Mouse (Mus musculus) liver, embryonic 11.5 days (tissue): ENCODE results near the gene Cog5. TPM values are rescaled to one million over a fixed set of nuclear protein-coding genes. Genes with fewer than 3 reads are reported as not detected.

Experiments
- ATAC-seq: fragments of 200-750 bp; cut with Nextera tagmentation; replicated peaks from 2 replicates; pipeline ENCODE4 v1.8.0; 2017; ENCODE audit warnings: moderate number of reproducible peaks, mild to moderate bottlenecking, moderate TSS enrichment, moderate library complexity; ENCODE audit not compliant: low FRiP score
- DNase-seq: peaks from one replicate; pipeline ENCODE4 v3.0.0-alpha.2; 2017; ENCODE audit warnings: low spot score
- H3K27ac ChIP-seq: fragments of 300-500 bp; sonication (generic); 2 replicates; pipeline ENCODE4 v1.5.1; 2014; ENCODE audit warnings: mild to moderate bottlenecking, low read depth, low read length, control low read depth
- H3K27me3 ChIP-seq: fragments of 300-500 bp; sonication (generic); replicated peaks from 2 replicates; pipeline ENCODE4 v1.6.1; 2014; ENCODE audit warnings: low read length, mixed read lengths; ENCODE audit not compliant: control insufficient read depth, insufficient read depth
- H3K36me3 ChIP-seq: fragments of 300-500 bp; sonication (generic); 2 replicates; pipeline ENCODE4 v1.6.1; 2014; ENCODE audit warnings: mild to moderate bottlenecking, low read length, moderate library complexity, mixed read lengths; ENCODE audit not compliant: control insufficient read depth, insufficient read depth
- H3K4me1 ChIP-seq: fragments of 300-500 bp; sonication (generic); replicated peaks from 2 replicates; pipeline ENCODE4 v1.6.1; 2014; ENCODE audit warnings: low read length, mixed read lengths; ENCODE audit not compliant: control insufficient read depth, insufficient read depth
- H3K4me2 ChIP-seq: fragments of 300-500 bp; sonication (generic); 2 replicates; pipeline ENCODE4 v1.6.1; 2014; ENCODE audit warnings: mild to moderate bottlenecking, control low read depth, moderate library complexity
- H3K4me3 ChIP-seq: fragments of 300-500 bp; sonication (generic); 2 replicates; pipeline ENCODE4 v1.5.1; 2014; ENCODE audit warnings: low read depth, low read length, control low read depth
- H3K9ac ChIP-seq: fragments of 300-500 bp; sonication (generic); 2 replicates; pipeline ENCODE4 v1.6.1; 2014; ENCODE audit warnings: low read depth, low read length, control low read depth
- H3K9me3 ChIP-seq: fragments of 300-500 bp; sonication (generic); 2 replicates; pipeline ENCODE4 v1.6.1; 2016; ENCODE audit warnings: low read length, inconsistent platforms, mixed read lengths; ENCODE audit not compliant: control insufficient read depth
- WGBS: fragments of 180-500 bp; shearing (Covaris S2); extraction: QIAGEN DNeasy Blood & Tissue Kit; methylation state at CpG from one replicate; pipeline ENCODE4 v1.1.7; 2014; 5-methylcytosine and 5-hydroxymethylcytosine counted together
- polyA plus RNA-seq: library from polyadenylated mRNA; unstranded; fragments of >200 nt; fragmentation: Nextera tagmentation; extraction: Ambion mirVana; gene quantifications from 2 replicates; pipeline ENCODE4 v1.2.1, GENCODE M21; 2014

Gene Cog5
- polyA plus RNA-seq, 1 experiment from 2014 or later = 23.3 TPM

DNA sequence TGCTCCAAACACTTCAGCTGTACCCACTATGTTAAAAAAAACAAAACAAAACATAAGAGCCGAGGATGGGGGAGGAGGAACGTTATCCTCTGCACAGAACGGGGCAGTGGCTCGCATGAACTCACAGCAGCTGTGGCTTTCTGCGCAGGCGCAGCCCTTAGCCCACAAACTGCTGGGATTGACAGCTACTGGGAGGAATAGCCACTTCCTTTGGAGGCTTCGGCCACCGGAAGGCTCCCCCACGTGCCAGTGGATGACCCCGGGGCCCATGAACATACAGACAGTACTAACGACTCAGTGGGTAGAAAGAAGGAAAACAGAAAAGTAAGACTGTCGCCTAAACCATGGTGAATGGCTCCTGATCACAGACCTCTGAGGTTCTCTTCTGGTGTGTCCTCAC, 330.0 kb downstream of the Cog5 start:
- Histone ChIP-seq H3K36me3 (no peaks in the 10 kb centered on the region; the same call in 1 of the 2 replicates), H3K9me3 (no peaks in the 10 kb centered on the region), H3K27me3 (no peaks in the 10 kb centered on the region), H3K9ac (no peak overlapping the region), H3K4me2 (no peak overlapping the region; the same call in 1 of the 2 replicates), H3K4me1 (no peaks in the 10 kb centered on the region; the same call in none of the 2 replicates), H3K27ac (no peak overlapping the region), H3K4me3 (no peak overlapping the region)
- DNase-seq (peak; percentile 31), ATAC-seq (no peak)
- 49% methylated on average over 12 of the region's 12 CpGs for WGBS

DNA sequence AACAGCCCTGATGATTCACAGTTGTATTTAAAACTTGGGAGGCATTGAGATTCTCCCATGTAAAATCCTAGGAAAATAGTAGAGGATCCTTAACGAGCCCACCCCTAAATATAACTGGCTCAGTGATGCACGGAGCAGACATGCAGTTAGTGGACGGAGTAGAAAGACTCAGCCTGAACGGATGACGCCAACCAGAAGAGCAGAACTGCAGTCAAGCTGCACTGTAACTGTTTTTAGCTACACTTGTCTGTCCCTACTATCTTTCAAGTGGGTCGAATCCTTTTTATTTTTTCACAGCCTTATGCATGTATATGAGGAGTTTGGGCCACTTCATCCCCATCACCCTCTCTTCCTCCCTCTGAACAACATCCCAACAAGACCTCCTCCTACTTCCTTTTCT, 331.1 kb downstream of the Cog5 start:
- Histone ChIP-seq H3K4me2 (no peak overlapping the region), H3K9ac (no peak overlapping the region), H3K9me3 (no peaks in the 10 kb centered on the region), H3K4me3 (no peak overlapping the region), H3K4me1 (peaks cover 7% of the 10 kb centered on the region), H3K27ac (no peak overlapping the region), H3K27me3 (no peaks in the 10 kb centered on the region), H3K36me3 (no peaks in the 10 kb centered on the region; the same call in 1 of the 2 replicates)
- ATAC-seq (no peak), DNase-seq (peak; percentile 15)
- WGBS = 88% methylated on average over 6 of the region's 6 CpGs

DNA sequence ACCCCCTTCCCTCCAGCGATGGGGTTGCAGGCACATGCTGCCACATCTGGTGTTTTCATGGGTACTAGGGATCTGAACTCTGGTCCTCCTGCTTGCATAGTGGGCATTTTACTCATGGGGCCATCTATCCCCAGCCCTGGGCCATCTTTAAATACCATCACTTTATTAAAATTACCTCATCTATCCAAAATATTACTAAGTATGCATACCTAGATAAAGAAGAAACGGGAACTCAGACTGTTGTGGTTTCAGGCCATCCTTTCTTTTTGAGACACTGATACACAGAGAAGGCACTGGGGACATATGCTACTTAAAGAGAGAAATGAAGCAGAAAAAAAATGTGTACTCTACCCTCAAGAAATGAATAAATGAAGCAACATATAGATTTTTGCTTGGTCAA, 331.8 kb downstream of the Cog5 start:
- peaks cover 7% of the 10 kb centered on the region for H3K4me1 ChIP-seq
- DNase-seq = peak; percentile 20
- no peaks in the 10 kb centered on the region; the same call in 1 of the 2 replicates for H3K36me3 ChIP-seq
- no peaks in the 10 kb centered on the region for H3K27me3 ChIP-seq
- H3K27ac ChIP-seq = no peak overlapping the region
- no peaks in the 10 kb centered on the region for H3K9me3 ChIP-seq
- H3K4me2 ChIP-seq = no peak overlapping the region
- no peak for ATAC-seq
- 74% methylated on average over 2 of the region's 2 CpGs for WGBS
- H3K9ac ChIP-seq = no peak overlapping the region
- H3K4me3 ChIP-seq = no peak overlapping the region

Other genes starting within 250 kb of the Cog5 start
- 18.1 and 21.0 TPM in 2 replicates for gene Cbll1, start 155.3 kb upstream of the Cog5 start, polyA plus RNA-seq
- 0.08 TPM in 1 of 2 replicates, not detected in the other for gene Slc26a4, start 94.9 kb upstream of the Cog5 start, polyA plus RNA-seq
- 67.9 and 69.0 TPM in 2 replicates for gene Bcap29, start 20.2 kb upstream of the Cog5 start, polyA plus RNA-seq
- 11.5 and 13.1 TPM in 2 replicates for gene Dus4l, start within 50 bp of the Cog5 start, polyA plus RNA-seq
- gene Gpr22, start 59.1 kb downstream of the Cog5 start, polyA plus RNA-seq = 0.47 and 0.67 TPM in 2 replicates